Mouse (Mus musculus): Measurements from ENCODE around the gene Gpr62.

Gene Gpr62

GRCm38 (mm10) chr9:106421865-106422160, 43.9 kb downstream of the Gpr62 start:
- ATAC-seq (ENCODE audit: low TSS enrichment), result peak; percentile 67

DNA sequence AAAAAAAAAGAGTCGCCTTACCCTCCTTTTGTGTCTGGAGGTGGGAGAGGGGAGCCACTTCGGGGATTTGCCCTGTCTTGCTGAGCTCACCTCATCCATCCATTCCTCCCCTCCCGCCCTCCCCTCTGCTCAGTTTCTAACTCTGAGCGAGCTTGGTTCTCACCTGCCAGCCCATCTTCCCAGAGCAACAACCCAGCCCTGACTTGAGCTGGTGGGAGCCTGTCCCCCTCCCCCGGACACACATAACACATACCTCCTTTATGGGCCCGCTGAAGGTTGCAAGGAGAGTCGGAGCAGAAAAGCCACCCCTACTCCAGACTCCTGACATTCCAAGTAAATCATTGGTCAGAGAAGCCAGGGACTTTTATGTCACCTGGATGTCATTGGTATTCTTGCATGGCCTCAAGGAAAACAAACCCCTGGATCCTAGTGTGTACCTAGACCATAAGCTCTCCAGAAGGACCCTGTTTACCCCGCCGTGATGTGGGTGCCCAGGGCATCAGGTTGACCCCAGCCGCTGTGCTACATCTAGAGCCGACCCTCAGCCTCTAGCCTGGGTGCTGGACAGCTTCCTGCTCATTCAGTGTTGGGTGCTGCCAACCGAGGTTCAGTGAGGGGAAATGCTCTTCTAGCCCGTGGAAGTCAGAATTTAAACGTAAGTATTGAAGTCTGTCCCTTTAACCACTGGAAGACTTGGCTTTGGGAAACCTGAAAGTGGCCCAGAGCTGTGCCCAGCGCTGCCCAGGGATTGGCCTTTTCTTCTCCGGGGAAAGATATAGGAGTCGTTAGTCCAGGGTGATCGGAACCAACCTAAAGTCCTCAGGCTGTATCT, 44.5 kb downstream of the Gpr62 start:
- ATAC-seq (ENCODE audit: low TSS enrichment), result no peak

DNA sequence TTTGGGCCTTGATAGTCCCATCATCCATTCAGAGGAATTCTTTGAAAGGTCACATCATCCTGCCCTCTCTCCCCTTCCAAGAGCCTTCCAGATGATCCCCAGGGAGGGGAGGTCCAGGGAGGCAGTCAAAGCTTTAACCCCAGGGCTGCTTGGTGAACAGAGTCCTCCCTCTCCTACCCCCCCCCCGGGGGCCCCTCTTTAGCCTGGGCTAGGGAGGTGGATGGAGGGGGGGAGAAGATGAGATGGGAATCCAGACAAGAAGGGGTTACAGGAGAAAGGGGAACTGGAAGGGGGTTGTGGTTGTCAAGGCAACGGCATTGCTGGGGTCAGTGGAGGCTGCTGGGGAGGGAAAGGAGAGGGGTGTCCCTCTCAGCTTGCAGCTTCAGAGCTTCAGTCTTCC, 45.1 kb downstream of the Gpr62 start:
- ATAC-seq (ENCODE audit: low TSS enrichment), result no peak

DNA sequence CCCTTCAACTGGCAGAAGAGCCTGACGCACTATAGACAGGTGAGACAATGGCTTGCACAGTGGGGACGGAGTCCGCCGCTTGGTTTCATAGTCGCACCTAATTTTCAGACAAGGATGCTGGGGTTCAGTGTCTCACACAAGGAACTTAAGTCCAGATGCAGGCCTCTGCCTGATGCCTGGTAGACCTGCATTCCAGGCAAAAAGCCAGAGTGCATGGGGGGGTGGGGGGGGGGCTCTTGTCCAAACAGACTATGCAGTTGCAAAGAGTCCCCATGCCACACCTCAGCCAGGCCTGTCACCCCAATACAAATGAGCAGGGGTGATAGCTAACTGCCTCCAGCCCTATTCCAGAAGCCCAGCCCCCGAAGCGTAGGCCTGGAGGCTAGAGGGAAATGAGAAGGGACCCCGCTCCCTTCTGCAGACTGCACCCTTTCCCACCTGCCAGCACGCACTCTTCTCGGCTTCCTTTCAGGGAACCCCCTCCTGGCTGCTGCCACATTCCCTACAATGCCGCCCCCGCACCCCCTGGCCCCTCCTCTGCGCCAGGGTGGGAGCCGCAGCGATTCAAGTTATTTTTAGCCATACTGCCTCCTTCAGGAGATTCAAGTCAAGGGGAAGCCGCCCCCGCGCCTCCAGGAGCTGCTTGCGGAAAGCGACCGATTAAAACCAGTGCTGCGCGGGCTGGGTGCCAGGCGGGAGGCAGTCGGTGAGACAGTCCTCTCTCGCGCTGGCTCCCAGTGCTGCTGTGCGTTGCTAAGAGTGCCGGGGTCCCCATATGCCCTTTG, 47.7 kb downstream of the Gpr62 start:
- ATAC-seq (ENCODE audit: low TSS enrichment), result peak; percentile 75

- ATAC-seq (ENCODE audit: low TSS enrichment), result peak; percentile 38; the same call in 1 of the 2 replicates
Observed at GRCm38 (mm10) chr9:106416826-106417225, 48.9 kb downstream of the Gpr62 start.
